Mouse (Mus musculus): ENCODE measurements around the gene Trim27.

The Trim27 gene

GRCm38 (mm10) chr13:21170431-21171155, 8.7 kb upstream of the Trim27 start:
- in situ Hi-C loops (cut with MboI; ENCODE audit: unreplicated experiment in 2 of 2): loop anchor here (10.0 to 25.0 kb wide), 6 partner anchors 854 to 1958 kb away; partner anchors contain the start of gene Elmo1 (in 1 of the 2)

DNA sequence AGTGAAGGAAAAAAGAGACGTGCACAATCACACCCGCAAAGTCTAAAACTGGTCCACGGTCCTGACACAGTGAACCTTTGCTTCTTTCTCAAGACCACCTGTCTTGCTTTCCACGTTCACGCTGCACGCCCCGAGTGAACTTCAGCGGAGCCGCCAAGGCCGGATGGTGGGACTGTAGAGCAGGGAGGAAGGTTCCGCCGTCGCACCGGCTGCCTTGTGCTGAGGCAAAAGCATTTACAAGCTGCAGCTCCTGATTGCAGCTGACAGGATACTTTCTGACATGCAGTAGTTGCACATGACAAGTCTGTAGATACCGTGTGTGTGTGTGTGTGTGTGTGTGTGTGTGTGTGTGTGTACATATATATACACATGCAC, 8.1 kb upstream of the Trim27 start:
- in situ Hi-C loops (cut with MboI; ENCODE audit: unreplicated experiment in 2 of 2): loop anchor here (10.0 to 25.0 kb wide), 6 partner anchors 854 to 1959 kb away; partner anchors contain the start of gene Elmo1 (in 1 of the 2)

GRCm38 (mm10) chr13:21171600-21172150, 7.6 kb upstream of the Trim27 start:
- in situ Hi-C loops (cut with MboI; ENCODE audit: unreplicated experiment in 2 of 2): loop anchor here (10.0 to 25.0 kb wide), 6 partner anchors 853 to 1959 kb away; partner anchors contain the start of gene Elmo1 (in 1 of the 2)

- in situ Hi-C loops (cut with MboI; ENCODE audit: unreplicated experiment in 2 of 2): loop anchor here (10.0 to 25.0 kb wide), 6 partner anchors 852 to 1960 kb away; partner anchors contain the start of gene Elmo1 (in 1 of the 2)
These were observed 6.8 kb upstream of the Trim27 start for GRCm38 (mm10) chr13:21172241-21173027.

GRCm38 (mm10) chr13:21173072-21173471, 6.2 kb upstream of the Trim27 start:
- in situ Hi-C loops (cut with MboI; ENCODE audit: unreplicated experiment in 2 of 2): loop anchor here (10.0 to 25.0 kb wide), 6 partner anchors 852 to 1961 kb away; partner anchors contain the start of gene Elmo1 (in 1 of the 2)

GRCm38 (mm10) chr13:21176733-21177132, 2.5 kb upstream of the Trim27 start:
- in situ Hi-C loops (cut with MboI; ENCODE audit: unreplicated experiment in 2 of 2): loop anchor here (10.0 kb wide), 2 partner anchors 848 to 1762 kb away; no protein-coding TSS in a partner anchor

- in situ Hi-C loops (cut with MboI; ENCODE audit: unreplicated experiment in 2 of 2): loop anchor here (10.0 kb wide), 2 partner anchors 847 to 1763 kb away; no protein-coding TSS in a partner anchor
These were observed 1.6 kb upstream of the Trim27 start for GRCm38 (mm10) chr13:21177657-21178056.

GRCm38 (mm10) chr13:21178364-21178763, 881 bp upstream of the Trim27 start:
- in situ Hi-C loops (cut with MboI; ENCODE audit: unreplicated experiment in 2 of 2): loop anchor here (10.0 kb wide), 2 partner anchors 846 to 1764 kb away; no protein-coding TSS in a partner anchor

GRCm38 (mm10) chr13:21179724-21180550, 692 bp downstream of the Trim27 start:
- in situ Hi-C loops (cut with MboI; ENCODE audit: unreplicated experiment in 2 of 2): loop anchor here (10.0 kb wide), 2 partner anchors 845 to 1765 kb away; no protein-coding TSS in a partner anchor

- in situ Hi-C loops (cut with MboI; ENCODE audit: unreplicated experiment in 2 of 2): no loop called here
These were observed 1.6 kb downstream of the Trim27 start for GRCm38 (mm10) chr13:21180551-21181530.

DNA sequence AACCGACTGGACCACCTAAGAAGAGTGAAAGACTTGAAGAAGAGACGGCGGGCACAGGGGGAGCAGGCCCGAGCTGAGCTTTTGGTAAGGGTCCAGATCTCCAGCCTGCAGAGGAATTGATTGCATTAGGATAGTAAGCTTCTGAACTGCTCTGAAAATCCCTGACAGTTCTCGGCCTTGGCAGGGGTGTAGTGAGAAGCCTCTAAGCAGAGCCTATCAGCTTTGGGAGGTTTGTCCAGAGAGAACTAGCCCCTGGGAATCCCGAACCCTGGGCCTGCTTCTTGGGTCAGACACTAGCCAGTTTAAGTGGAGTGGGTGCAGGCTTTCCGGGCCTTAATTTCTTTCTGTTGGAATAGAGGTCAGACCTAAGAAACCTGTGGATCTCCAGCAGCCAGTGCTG, 2.8 kb downstream of the Trim27 start:
- in situ Hi-C loops (cut with MboI; ENCODE audit: unreplicated experiment in 2 of 2): no loop called here

DNA sequence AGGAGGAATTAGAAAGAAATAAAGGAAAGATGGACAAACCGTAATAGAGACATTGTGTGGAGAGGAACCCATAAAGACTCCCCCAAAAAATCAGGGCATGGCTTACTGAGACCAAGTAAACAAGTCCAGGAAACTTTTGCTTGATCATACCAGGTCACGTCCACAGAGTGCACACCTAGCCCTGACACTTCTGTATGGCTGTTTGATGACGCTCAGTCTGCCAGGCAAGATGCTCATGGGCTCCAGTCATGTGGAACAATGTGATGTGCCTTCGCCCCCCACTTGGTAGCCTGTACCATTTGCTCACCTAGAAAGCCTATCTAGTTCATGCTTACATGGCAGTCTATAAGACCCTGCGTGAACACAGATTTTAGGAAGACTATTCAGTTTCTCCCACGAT, 3.8 kb downstream of the Trim27 start:
- in situ Hi-C loops (cut with MboI; ENCODE audit: unreplicated experiment in 2 of 2): no loop called here

- in situ Hi-C loops (cut with MboI; ENCODE audit: unreplicated experiment in 2 of 2): no loop called here
These were observed 4.4 kb downstream of the Trim27 start for GRCm38 (mm10) chr13:21183661-21184060.

GRCm38 (mm10) chr13:21185521-21185920, 6.3 kb downstream of the Trim27 start:
- in situ Hi-C loops (cut with MboI; ENCODE audit: unreplicated experiment in 2 of 2): no loop called here

DNA sequence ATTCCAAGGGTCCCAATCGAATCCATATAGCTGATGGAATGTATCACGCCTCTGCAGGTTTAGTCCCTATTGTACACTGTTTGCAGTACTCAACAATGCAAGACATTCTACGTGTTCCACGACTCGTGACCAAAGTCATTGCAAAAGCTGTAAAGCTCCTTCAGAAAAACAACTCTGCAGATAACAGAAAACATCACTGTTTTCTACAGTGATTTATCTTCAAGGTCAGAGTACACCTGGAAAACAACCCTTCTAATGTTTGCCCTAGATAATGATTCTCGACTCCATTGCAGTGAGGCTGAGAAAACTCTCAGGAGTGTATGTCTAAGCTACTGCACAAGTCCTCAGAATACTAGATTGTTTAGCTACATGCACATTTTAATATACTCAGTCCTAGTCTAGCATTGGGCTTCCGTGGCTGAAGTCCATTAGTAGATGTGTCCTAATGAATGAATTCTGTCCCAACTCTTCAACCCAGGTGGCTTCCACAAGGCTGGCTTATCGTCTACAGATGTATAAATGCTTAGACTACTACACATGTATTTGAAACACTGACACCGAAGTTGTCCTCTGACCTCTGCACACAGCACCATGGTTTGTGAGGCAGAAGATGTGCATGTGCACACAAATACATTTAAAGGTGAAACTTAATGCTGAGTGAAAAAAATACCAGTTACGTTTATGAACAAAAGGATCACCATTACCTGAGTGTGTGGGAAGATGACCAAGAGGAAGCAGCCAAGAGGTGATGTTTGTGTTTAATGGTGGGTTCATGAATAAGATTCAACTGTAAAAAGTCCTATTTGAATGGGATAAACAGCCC, 16.4 kb downstream of the Trim27 start:
- in situ Hi-C loops (cut with MboI; ENCODE audit: unreplicated experiment in 2 of 2): no loop called here

DNA sequence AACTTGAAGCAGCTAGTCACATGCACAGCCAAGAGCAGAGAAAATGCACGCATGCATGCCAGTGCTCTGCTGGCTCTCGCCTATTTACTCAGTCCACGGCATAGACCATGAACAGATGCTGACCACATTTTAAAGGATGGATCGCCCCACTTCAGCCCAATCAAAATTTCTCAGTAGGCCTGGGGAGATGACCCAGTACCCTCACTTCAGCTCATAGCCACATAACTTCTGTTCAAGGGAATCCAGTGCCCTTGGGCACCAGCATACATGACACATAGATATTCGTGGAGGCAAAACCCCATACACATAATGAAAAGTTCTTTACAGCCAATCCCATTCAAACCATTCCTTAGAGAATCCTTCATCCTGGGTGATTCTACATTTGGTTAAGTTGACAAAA, 18.5 kb downstream of the Trim27 start:
- in situ Hi-C loops (cut with MboI; ENCODE audit: unreplicated experiment in 2 of 2): no loop called here

GRCm38 (mm10) chr13:21198313-21198712, 19.1 kb downstream of the Trim27 start:
- in situ Hi-C loops (cut with MboI; ENCODE audit: unreplicated experiment in 2 of 2): no loop called here

Measured in v-Abl transformed pro-B cells (cell line).